Mouse (Mus musculus): ENCODE measurements around the gene Arhgef3.
"Not testable (repeated sequence)": the region's sequence is repeated elsewhere in the genome, so short reads cannot be mapped to it uniquely, and the experiment has no call there.

Gene Arhgef3

GRCm38 (mm10) chr14:27230262-27231022 lies 115.7 kb downstream of the Arhgef3 start:
- peak in 1 of 2 experiments; percentile 65 for DNase-seq (ENCODE audit: low spot score in 2 of 2)

GRCm38 (mm10) chr14:27231506-27231905 lies 116.8 kb downstream of the Arhgef3 start:
- no peak for DNase-seq (ENCODE audit: low spot score in 2 of 2)

DNA sequence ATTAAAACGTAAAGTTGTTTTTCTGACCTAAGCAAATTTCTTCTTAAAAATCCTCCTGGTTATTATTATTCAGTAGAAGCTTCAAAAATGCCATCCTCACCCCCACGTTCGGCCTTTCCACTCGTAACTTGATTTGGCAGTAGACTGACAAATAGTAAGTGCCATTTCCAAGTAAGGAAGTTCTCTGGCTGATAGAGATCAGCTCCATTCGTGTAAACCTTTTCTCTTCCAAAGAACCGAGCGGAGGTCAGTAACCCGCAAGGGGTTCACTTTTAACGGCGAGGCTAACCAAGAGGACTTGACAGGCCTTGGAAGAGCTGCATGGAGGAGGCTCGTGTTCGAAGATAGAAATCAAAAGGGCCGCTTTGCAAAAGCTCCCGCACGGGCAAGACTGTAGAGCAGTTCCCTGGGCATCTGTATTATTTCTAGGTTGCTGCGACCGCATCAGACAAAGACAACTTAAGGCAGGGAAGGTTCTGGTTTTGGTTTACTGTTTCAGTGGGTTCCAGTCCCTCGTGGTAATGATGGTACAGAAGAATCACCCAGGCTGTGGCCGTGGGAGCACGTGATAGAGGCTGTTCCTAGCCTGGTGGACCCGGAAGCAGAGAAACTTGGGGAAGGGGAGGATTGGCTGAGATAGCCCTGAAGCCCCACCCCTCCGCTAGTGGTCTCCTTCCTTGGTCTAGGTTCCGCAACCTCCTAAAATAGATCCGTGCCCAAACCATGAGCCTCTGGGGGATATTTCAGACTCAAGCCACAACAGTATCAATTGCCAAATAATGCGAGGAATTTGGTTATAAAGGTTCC lies 117.5 kb downstream of the Arhgef3 start:
- DNase-seq (ENCODE audit: low spot score in 2 of 2): no peak

DNA sequence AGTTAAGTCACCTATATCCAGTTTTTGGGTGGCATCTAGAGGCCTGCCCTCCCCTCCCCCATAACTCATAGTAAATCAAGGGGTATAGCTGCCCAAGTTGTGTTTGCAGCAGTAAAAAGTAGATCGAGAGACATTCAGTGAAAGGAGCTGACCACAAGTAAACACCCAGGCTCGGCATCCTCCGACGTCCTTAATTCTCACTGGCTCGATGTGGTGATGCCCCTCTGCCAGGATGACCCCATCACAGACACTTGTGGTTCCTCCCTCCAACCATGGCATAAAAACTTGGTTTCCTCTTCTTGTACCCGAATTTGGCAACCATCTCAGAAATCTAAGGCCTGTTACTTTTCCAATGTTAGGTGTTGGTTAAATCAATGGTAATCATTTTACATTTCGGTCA lies 118.4 kb downstream of the Arhgef3 start:
- DNase-seq (ENCODE audit: low spot score in 2 of 2): no peak

- no peak for DNase-seq (ENCODE audit: low spot score in 2 of 2)
Measured at GRCm38 (mm10) chr14:27233656-27234055, 119.0 kb downstream of the Arhgef3 start.

GRCm38 (mm10) chr14:27234270-27234840 lies 119.7 kb downstream of the Arhgef3 start:
- no peak for DNase-seq (ENCODE audit: low spot score in 2 of 2)

- DNase-seq (ENCODE audit: low spot score in 2 of 2): no peak
Measured at GRCm38 (mm10) chr14:27235897-27236553, 121.3 kb downstream of the Arhgef3 start.

DNA sequence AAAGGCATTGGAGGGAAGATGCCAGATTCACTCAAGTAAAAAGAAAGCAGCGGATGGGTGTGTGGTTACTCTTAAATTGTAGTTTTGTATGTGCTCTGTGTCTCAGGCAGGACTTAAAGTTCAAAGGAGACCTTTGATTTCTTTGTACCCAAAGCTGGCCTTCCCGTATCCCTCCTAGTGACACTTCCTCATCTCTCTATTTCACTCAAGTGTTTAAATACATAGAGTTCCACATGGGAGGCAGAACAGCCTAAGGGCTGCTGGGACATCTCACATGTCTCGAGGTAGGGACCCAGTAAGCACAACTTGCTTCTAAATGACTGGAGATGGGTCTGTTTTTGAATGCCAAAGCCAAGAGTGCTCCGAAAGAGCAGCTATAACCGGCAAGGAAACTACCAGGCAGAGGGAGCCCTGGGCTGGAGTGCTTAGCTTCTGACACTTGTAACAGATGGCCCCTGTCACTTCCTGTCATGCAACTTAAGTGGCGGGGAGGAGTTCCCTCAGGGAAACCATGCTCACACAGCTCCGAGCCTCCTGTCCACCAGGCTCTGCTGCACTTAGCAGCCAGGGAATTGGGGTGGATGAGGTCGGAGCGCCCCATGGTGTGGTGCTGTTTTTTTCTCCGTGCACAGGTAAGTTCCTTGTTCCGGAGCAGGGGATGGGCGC lies 123.0 kb downstream of the Arhgef3 start:
- DNase-seq (ENCODE audit: low spot score in 2 of 2): peak; percentile 35 to 66

- no peak for DNase-seq (ENCODE audit: low spot score in 2 of 2)
Measured at GRCm38 (mm10) chr14:27238600-27239118, 124.0 kb downstream of the Arhgef3 start.

DNA sequence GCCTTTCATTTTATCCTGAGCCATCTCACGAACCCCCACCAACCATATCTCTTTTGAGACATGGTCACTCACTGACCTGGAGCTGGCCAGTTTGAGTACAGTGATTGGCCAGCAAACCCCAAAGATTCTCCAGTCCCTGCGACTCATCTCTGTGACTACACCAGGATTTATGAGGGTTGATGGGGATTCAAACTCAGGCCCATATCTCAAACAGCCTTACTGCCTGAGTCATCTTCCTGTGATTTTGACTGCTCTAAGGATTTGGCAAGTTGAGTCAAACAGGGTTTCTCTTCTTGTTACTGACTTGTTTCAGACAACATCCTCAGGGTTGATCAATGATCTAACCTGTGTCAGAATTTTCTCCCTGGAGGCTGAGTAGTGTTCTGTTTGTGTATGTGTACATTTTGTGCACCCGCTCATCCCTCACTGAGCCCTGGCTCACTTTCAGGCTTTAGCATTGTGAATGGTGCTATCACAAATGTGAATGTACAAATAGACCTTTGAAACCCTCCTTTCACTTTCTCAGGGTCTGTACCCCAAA lies 124.9 kb downstream of the Arhgef3 start:
- DNase-seq (ENCODE audit: low spot score in 2 of 2): no peak

- no peak for DNase-seq (ENCODE audit: low spot score in 2 of 2)
Measured at GRCm38 (mm10) chr14:27242253-27242652, 127.6 kb downstream of the Arhgef3 start.

DNA sequence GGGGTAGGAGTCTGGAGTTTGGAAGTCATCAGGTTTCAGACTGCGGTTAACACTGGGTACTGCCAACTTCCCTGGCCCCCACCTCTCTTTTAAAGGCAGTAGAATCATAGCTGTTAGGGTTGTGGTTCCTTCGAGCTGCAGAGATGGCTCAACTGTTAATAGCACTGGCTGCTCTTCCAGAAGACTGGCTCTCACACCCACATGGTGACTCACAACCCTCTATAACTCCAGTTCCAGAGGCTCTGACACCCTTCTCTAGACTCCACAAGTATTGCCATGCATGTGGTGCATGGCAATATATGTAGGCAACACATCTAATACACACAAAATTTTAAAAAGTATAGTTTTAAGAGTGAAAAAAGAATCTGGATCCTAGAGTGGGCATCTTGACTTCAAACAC lies 128.1 kb downstream of the Arhgef3 start:
- DNase-seq (ENCODE audit: low spot score in 2 of 2): no peak

DNA sequence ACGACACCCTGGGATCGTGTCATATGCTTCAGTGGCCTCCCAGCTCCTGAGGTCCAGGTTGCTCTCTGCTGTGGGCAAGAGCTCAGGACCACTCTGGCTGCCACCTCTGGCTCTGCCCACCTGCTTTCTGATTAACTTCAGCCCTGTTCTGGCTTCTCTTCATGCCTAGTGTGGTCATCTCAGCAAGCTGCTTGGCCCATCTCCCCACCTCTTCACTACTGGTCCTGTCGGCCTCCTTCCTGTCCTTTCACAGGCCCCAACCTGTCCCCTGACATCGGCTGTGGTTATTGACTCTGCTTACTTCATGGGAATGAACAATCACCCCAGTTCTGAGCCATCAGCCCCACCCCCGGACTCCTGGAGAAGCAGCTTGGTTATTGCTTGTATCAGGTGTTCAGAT lies 128.9 kb downstream of the Arhgef3 start:
- DNase-seq (ENCODE audit: low spot score in 2 of 2): no peak

GRCm38 (mm10) chr14:27244898-27245297 lies 130.2 kb downstream of the Arhgef3 start:
- no peak for DNase-seq (ENCODE audit: low spot score in 2 of 2)

- DNase-seq (ENCODE audit: low spot score in 2 of 2): no peak
Measured at GRCm38 (mm10) chr14:27246424-27246823, 131.7 kb downstream of the Arhgef3 start.

GRCm38 (mm10) chr14:27246948-27247347 lies 132.2 kb downstream of the Arhgef3 start:
- DNase-seq (ENCODE audit: low spot score in 2 of 2): not testable (repeated sequence)

DNA sequence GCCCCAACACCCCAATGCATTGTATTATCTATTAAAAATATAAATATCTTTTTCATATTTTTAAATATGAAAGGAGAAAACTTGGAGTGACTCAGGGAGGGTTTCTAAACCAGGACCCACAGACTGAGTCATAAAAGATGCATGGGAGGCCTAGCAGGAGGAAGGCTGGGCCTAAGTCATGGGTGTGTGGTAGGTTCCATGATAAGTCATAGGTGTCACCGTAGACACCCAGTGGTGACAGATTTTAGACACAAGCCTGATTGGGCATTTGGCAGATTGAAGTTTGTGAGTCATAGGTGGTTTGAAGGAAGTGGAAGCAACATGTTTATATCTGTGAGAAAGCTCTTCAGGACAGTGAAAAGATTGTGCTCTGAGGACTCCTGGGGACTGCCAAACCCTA lies 134.4 kb downstream of the Arhgef3 start:
- DNase-seq (ENCODE audit: low spot score in 2 of 2): no peak

DNA sequence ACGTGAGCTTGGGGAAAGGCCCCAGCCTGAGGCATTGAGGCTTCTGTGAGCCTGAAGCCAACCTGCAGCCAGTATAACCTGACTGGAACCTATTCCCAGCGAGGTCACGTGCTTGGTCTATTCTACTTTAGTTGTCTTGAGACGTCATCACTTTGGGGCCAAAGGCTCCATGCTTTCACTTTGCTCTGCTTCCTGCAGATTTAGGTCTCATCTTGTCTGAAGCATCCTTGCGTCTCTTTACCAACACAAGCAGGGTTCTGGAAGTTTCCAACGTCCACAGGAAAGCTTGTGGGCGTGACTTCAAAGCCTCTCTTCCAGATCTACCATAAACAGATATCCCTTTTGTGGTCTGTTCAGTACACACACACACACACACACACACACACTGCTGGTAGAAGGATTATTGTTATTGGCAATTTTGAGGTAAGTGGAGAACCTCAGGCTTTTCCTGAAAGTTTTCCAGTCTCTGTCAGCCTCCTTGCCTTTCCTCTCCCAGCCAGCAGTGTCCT lies 135.6 kb downstream of the Arhgef3 start:
- DNase-seq (ENCODE audit: low spot score in 2 of 2): no peak

GRCm38 (mm10) chr14:27253391-27253790 lies 138.7 kb downstream of the Arhgef3 start:
- no peak for DNase-seq (ENCODE audit: low spot score in 2 of 2)

GRCm38 (mm10) chr14:27262349-27262748 lies 147.7 kb downstream of the Arhgef3 start:
- no peak for DNase-seq (ENCODE audit: low spot score in 2 of 2)

DNA sequence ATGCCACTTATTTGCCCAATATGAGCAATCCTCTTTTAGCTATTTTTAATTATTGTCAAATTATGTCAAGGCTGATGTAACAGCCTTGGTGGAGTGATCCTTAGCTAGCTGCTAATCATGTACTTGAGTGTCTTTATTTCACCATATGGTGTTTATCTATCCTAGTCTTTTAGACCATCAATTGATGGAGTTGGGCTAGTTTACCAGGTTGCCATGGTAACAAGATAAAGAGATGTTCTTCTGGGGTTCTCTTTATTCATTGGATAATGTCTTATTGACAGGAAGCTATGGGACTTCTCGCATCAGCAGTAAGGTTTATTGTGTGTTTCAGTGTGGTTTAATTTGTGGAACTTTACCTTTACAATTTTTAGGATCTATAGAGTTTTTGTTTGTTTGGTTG lies 151.9 kb downstream of the Arhgef3 start:
- no peak for DNase-seq (ENCODE audit: low spot score in 2 of 2)
